Mouse (Mus musculus) forebrain, embryonic 14.5 days (tissue): ENCODE measurements around the gene Fam69a. TPM values are rescaled to one million over a fixed set of nuclear protein-coding genes. Genes with fewer than 3 reads are reported as not detected.

ENCODE experiments used
- ATAC-seq: fragments of 200-750 bp; cut with Nextera tagmentation; 2 replicates; pipeline ENCODE4 v1.8.0; 2017; ENCODE audit warnings: mild to moderate bottlenecking, moderate library complexity
- DNase-seq: peaks from one replicate; pipeline ENCODE4 v3.0.0-alpha.2; 2015; ENCODE audit warnings: low spot score
- H3K27ac ChIP-seq: fragments of 300-500 bp; sonication (generic); 2 replicates; pipeline ENCODE4 v1.5.1; 2014; ENCODE audit warnings: low read depth, mild to moderate bottlenecking, control low read depth, low read length, moderate library complexity
- H3K27me3 ChIP-seq: fragments of 300-500 bp; sonication (generic); replicated peaks from 2 replicates; pipeline ENCODE4 v1.6.1; 2014; ENCODE audit warnings: low read length, control low read depth, mixed read lengths; ENCODE audit not compliant: control insufficient read depth, insufficient read depth
- H3K36me3 ChIP-seq: fragments of 300-500 bp; sonication (generic); 2 replicates; pipeline ENCODE4 v1.6.1; 2014; ENCODE audit warnings: low read length, control low read depth; ENCODE audit not compliant: control insufficient read depth, insufficient read depth
- H3K4me1 ChIP-seq: fragments of 300-500 bp; sonication (generic); 2 replicates; pipeline ENCODE4 v1.6.1; 2014; ENCODE audit warnings: antibody characterized with exemption, low read length, control low read depth; ENCODE audit not compliant: control insufficient read depth, insufficient read depth
- H3K4me2 ChIP-seq: fragments of 300-500 bp; sonication (generic); 2 replicates; pipeline ENCODE4 v1.6.1; 2014; ENCODE audit warnings: mild to moderate bottlenecking, control low read depth, low read length
- H3K4me3 ChIP-seq: fragments of 300-500 bp; sonication (generic); 2 replicates; pipeline ENCODE4 v1.5.1; 2014; ENCODE audit warnings: low read depth, low read length, control low read depth
- H3K9ac ChIP-seq: fragments of 300-500 bp; sonication (generic); 2 replicates; pipeline ENCODE4 v1.6.1; 2014; ENCODE audit warnings: mild to moderate bottlenecking, low read length, control low read depth, moderate library complexity
- H3K9me3 ChIP-seq: fragments of 300-500 bp; sonication (generic); replicated peaks from 2 replicates; pipeline ENCODE4 v1.6.1; 2016; ENCODE audit warnings: low read length, control low read depth, mixed read lengths; ENCODE audit not compliant: control insufficient read depth
- WGBS: fragments of 180-500 bp; shearing (Covaris S2); extraction: QIAGEN DNeasy Blood & Tissue Kit; methylation state at CpG from one replicate; pipeline ENCODE4 v1.1.7; 2014; 5-methylcytosine and 5-hydroxymethylcytosine counted together
- polyA plus RNA-seq: library from polyadenylated mRNA; unstranded; fragments of >200 nt; fragmentation: Nextera tagmentation; extraction: Ambion mirVana; gene quantifications from 2 replicates; pipeline ENCODE4 v1.2.1, GENCODE M21; 2014

The Fam69a gene
- polyA plus RNA-seq, 1 experiment from 2014 or later = 34.1 TPM

DNA sequence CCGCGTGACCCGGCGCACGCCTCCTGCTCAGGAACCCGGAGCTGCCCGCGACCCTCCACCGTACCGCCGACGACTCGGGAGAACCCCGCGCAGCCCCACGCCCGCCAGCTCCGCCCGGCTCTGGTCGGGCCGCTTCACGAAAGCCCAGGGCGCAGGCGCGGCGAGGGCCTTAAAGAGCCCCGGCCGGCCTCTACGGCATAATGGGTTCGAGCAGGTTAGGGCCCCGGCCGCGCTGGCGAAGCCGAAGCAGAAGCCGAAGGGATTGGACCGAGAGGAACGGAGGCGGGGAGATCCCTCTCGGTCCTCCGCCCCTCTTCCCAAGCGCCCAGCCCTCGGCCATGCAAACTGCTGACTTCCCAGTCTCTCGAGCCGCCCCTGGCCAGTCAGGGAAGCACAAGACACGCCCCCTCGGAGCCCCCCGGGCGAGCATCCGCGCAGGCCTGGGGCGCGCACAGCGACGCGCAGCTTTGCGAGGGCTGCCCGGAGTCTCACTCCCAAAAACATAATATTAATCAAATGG is 117.9 kb downstream of the Fam69a start:
- Histone ChIP-seq H3K27ac (peak overlapping the region; percentile 86), H3K4me2 (peak overlapping the region; percentile 69), H3K36me3 (no peaks in the 10 kb centered on the region), H3K4me1 (peaks cover 5% of the 10 kb centered on the region; the same call in 1 of the 2 replicates), H3K9me3 (no peaks in the 10 kb centered on the region), H3K9ac (peak overlapping the region; percentile 82), H3K27me3 (0 out of 2 replicates have a peak, but pooled peaks cover 2% of the 10 kb centered on the region), H3K4me3 (peak overlapping the region; percentile 80)
- DNase-seq = peak; percentile 95
- ATAC-seq = peak; percentile 97
- under 1% methylated on average over 58 of the region's 58 CpGs for WGBS

- under 1% methylated on average over 65 of the region's 82 CpGs for WGBS
- DNase-seq = peak; percentile 52
- no peaks in the 10 kb centered on the region for H3K36me3 ChIP-seq
- peak overlapping the region; percentile 69 for H3K4me2 ChIP-seq
- peak overlapping the region; percentile 80 for H3K4me3 ChIP-seq
- peak overlapping the region; percentile 82 for H3K9ac ChIP-seq
- 0 out of 2 replicates have a peak, but pooled peaks cover 2% of the 10 kb centered on the region for H3K27me3 ChIP-seq
- H3K27ac ChIP-seq = peak overlapping the region; percentile 86
- peak; percentile 73 for ATAC-seq
- H3K4me1 ChIP-seq = peaks cover 5% of the 10 kb centered on the region; the same call in 1 of the 2 replicates
- H3K9me3 ChIP-seq = no peaks in the 10 kb centered on the region
These were observed 118.6 kb downstream of the Fam69a start for GRCm38 (mm10) chr5:107867970-107868904.

DNA sequence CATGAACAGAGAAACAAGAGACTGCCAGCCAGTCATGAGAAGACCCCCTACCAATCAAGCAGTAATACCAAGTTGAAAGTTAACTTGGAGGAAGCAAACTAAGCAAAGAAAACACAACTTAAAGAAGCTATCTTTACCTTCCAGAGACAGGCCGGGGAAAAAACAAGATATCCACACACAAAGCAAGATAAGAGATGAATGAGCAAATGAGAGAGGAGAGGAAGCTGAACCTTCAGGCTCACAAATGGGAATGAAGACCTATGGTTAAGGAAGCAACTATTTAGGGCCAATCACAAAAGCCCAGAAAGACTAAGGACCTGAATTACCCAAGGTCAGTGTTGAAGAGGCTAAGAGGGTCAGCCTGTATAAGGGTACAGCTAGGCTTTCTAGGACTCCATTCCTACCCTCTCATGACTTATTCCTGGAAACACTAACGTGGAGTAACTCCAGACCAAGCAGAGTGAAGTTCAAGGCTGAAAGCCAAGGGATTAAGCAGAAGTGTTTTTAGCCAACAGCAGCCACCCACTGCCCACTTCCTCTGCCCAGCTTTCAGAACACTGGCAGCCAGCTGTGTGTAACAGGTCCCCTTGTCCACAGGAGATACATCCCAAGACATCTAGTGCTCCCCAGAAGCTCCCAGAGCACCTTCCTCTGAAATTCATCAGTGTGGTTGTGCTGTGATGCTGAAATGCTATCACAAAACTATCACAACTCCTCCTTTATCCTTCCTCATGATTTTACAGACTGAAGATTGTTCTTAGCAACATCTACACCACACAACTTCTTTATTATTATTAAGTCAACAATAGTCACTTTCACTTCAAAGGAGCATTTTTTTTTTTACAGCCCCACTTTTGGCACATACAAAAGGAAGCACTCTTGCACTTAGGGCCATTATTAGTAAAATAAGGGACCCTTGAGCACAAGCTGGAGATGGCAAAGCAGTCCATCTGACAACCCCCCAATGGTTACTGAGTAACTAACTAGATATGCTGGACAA is 120.5 kb downstream of the Fam69a start:
- 70% methylated on average over 2 of the region's 2 CpGs for WGBS
- no peaks in the 10 kb centered on the region for H3K9me3 ChIP-seq

DNA sequence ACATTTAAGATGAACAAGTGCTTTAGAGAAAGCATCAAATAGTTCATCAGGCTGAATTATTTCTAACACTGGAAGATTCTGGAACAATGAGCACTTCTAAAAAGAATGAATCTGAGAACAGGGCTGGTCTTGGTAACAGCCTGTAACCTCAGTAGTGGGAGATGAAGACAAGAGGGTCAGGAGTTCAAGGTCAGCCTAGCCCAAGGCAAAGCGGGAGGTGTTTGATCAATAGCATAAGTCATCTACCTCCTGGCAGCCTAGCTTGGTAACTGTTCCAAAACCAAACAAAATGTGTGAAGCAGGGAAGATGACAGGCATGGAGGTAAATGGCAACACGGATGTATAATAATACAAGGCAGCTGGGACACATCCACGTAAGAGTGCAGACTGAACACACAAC is 122.9 kb downstream of the Fam69a start:
- Histone ChIP-seq H3K9me3 (no peaks in the 10 kb centered on the region), H3K27ac (no peak overlapping the region), H3K4me2 (no peak overlapping the region), H3K4me1 (peaks cover 5% of the 10 kb centered on the region; the same call in 1 of the 2 replicates), H3K36me3 (no peaks in the 10 kb centered on the region), H3K27me3 (no peaks in the 10 kb centered on the region), H3K9ac (no peak overlapping the region), H3K4me3 (no peak overlapping the region)
- 88% methylated on average over 3 of the region's 3 CpGs for WGBS
- ATAC-seq = no peak
- DNase-seq = no peak

More for the DNA sequence above, 120.5 kb downstream of the Fam69a start:
- no peak for DNase-seq
- H3K4me3 ChIP-seq = no peak overlapping the region
- H3K27me3 ChIP-seq = 0 out of 2 replicates have a peak, but pooled peaks cover 2% of the 10 kb centered on the region
- H3K4me2 ChIP-seq = no peak overlapping the region
- no peak for ATAC-seq
- peaks cover 5% of the 10 kb centered on the region; the same call in 1 of the 2 replicates for H3K4me1 ChIP-seq
- no peak overlapping the region for H3K9ac ChIP-seq
- no peak overlapping the region for H3K27ac ChIP-seq
- no peaks in the 10 kb centered on the region for H3K36me3 ChIP-seq

- H3K9ac ChIP-seq = no peak overlapping the region
- no peak overlapping the region for H3K4me3 ChIP-seq
- no peak overlapping the region for H3K4me2 ChIP-seq
- ATAC-seq (no peak), DNase-seq (no peak)
- no peak overlapping the region for H3K27ac ChIP-seq
- peaks cover 5% of the 10 kb centered on the region; the same call in 1 of the 2 replicates for H3K4me1 ChIP-seq
- no peaks in the 10 kb centered on the region for H3K9me3 ChIP-seq
- no peaks in the 10 kb centered on the region for H3K36me3 ChIP-seq
- 51% methylated on average over 2 of the region's 2 CpGs for WGBS
- H3K27me3 ChIP-seq = no peaks in the 10 kb centered on the region
These were observed 127.9 kb downstream of the Fam69a start for GRCm38 (mm10) chr5:107858963-107859362.

Other genes starting within 250 kb of the Fam69a start
- 0.13 TPM in 1 of 2 replicates, not detected in the other for gene Ube2d2b, start 157.0 kb downstream of the Fam69a start, polyA plus RNA-seq
- gene Evi5, start 112.0 kb downstream of the Fam69a start, polyA plus RNA-seq = 38.8 and 46.2 TPM in 2 replicates
- gene Rpl5, start 86.6 kb downstream of the Fam69a start, polyA plus RNA-seq = 63.5 and 65.3 TPM in 2 replicates
- gene Mtf2, start 78.6 kb upstream of the Fam69a start, polyA plus RNA-seq = 128 and 139 TPM in 2 replicates
- gene Tmed5, start 145.5 kb upstream of the Fam69a start, polyA plus RNA-seq = 17.2 and 18.1 TPM in 2 replicates
- 4.6 and 7.4 TPM in 2 replicates for gene Ccdc18, start 145.8 kb upstream of the Fam69a start, polyA plus RNA-seq